Comparison of ENCODE assay signal across 26 mouse cellular contexts in the genomic region with DNA sequence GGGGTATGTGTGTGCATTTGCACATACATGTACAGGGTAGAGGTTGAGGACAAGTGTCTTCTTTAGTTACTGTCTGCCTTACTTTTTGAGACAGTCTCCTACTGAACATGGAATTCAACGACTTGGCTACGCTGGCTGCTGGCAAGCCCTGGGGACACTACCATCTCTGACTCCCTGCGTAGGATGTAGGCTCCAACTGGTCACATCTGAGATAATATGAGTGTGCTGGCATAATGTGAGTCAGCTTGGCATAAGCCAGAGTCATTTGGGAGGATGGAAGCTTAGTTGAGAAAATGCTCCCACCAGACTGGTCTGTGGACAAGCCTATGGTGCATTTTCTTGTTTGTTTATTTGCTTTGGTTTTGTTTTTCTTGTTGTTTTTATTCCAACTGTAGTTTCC. TPM values are rescaled to one million over a fixed set of nuclear protein-coding genes. Genes with fewer than 3 reads are reported as not detected.
DNase-seq lines count a peak whose midpoint lies in the region; ATAC-seq lines count a peak whose summit lies in the region.
"Had no signal": no experiment of that assay in that cellular context is flagged by ENCODE, and none has a peak within 500 bp of the region (broad histone marks: within the 10 kb centered on the region; RNA-seq: fewer than 3 reads in every experiment).

No protein-coding gene starts in this region.

- no peak overlapping the region for H3K27ac ChIP-seq in heart, embryonic 10.5 days
- no peak overlapping the region for H3K27ac ChIP-seq in forebrain, embryonic 14.5 days (ENCODE audit: low read depth, low read length)
- H3K27ac ChIP-seq: embryonic facial prominence, embryonic 10.5 days; forebrain, embryonic 10.5 days; hindbrain, embryonic 14.5 days; limb, embryonic 13.5 days; liver, embryonic 12.5 days; midbrain, embryonic 12.5 days had no signal

- no peak for ATAC-seq in erythroblast, adult 5-6 weeks (replicated peaks; ENCODE audit: low FRiP score, poor library complexity, severe bottlenecking)
- no peak for ATAC-seq in forebrain, embryonic 14.5 days
- ATAC-seq: forebrain, postnatal 0 days; liver, embryonic 12.5 days; Patski had no signal

- no peaks in the 10 kb centered on the region for H3K27me3 ChIP-seq in heart, embryonic 10.5 days (ENCODE audit: insufficient read depth, poor library complexity, severe bottlenecking)
- H3K27me3 ChIP-seq in forebrain, embryonic 14.5 days (replicated peaks; ENCODE audit: control insufficient read depth, insufficient read depth, low read length) = no peaks in the 10 kb centered on the region
- H3K27me3 ChIP-seq: limb, embryonic 13.5 days; liver, embryonic 12.5 days; midbrain, embryonic 12.5 days; Patski had no signal

- H3K9me3 ChIP-seq in heart, embryonic 10.5 days = no peaks in the 10 kb centered on the region
- no peaks in the 10 kb centered on the region for H3K9me3 ChIP-seq in forebrain, embryonic 14.5 days (replicated peaks; ENCODE audit: control insufficient read depth, low read length)
- H3K9me3 ChIP-seq: embryonic facial prominence, embryonic 10.5 days; forebrain, embryonic 10.5 days; limb, embryonic 13.5 days; liver, embryonic 12.5 days; midbrain, embryonic 12.5 days had no signal

- H3K4me1 ChIP-seq in heart, embryonic 10.5 days = peaks cover 49% of the 10 kb centered on the region
- H3K4me1 ChIP-seq in forebrain, embryonic 14.5 days (ENCODE audit: control insufficient read depth, insufficient read depth, low read length) = no peaks in the 10 kb centered on the region
- H3K4me1 ChIP-seq: midbrain, embryonic 12.5 days had no signal

- peak; percentile 53 for DNase-seq in heart, adult 11 months
- no peak for DNase-seq in heart, embryonic 10.5 days (ENCODE audit: low spot score)
- DNase-seq in left cerebral cortex, postnatal 36 days (ENCODE audit: low spot score in 2 of 2) = peak; percentile 21 to 50
- no peak for DNase-seq in left cerebral cortex, adult 11 months (ENCODE audit: low spot score)
- peak; percentile 82 for DNase-seq in brain, adult 2 months (ENCODE audit: low read depth, low spot score)
- peak; percentile 13 for DNase-seq in layer of hippocampus, adult 9-10 months (ENCODE audit: low spot score)
- DNase-seq in forebrain, embryonic 14.5 days (ENCODE audit: low spot score) = no peak
- DNase-seq: cerebellum, adult 11 months; cerebellum, adult 9-11 months; forebrain, postnatal 0 days; gastrocnemius, postnatal 25 days; heart, postnatal 4 days; kidney, adult 8-10 months; kidney, postnatal 25 days; lung, adult 18-20 months; lung, postnatal 14 days; thymus, adult 2 months; thymus, postnatal 4 days had no signal

- no peaks in the 10 kb centered on the region for H3K36me3 ChIP-seq in heart, embryonic 10.5 days
- H3K36me3 ChIP-seq in forebrain, embryonic 14.5 days (ENCODE audit: control insufficient read depth, insufficient read depth, low read length) = no peaks in the 10 kb centered on the region
- H3K36me3 ChIP-seq: embryonic facial prominence, embryonic 10.5 days; forebrain, embryonic 10.5 days; limb, embryonic 13.5 days; liver, embryonic 12.5 days; midbrain, embryonic 12.5 days had no signal

- H3K9ac ChIP-seq in forebrain, embryonic 14.5 days (ENCODE audit: low read length) = no peak overlapping the region
- H3K9ac ChIP-seq: forebrain, postnatal 0 days; hindbrain, embryonic 14.5 days; limb, embryonic 13.5 days; liver, embryonic 12.5 days; midbrain, embryonic 12.5 days had no signal

- intact Hi-C loops in left cerebral cortex, postnatal 36 days (cut with DNase I) = no loop called here

- no peak overlapping the region for H3K4me2 ChIP-seq in forebrain, embryonic 14.5 days (ENCODE audit: low read length)
- H3K4me2 ChIP-seq: hindbrain, embryonic 14.5 days; limb, embryonic 13.5 days; liver, embryonic 12.5 days; midbrain, embryonic 12.5 days had no signal

- H3K4me3 ChIP-seq in heart, embryonic 10.5 days = no peak overlapping the region
- no peak overlapping the region for H3K4me3 ChIP-seq in forebrain, embryonic 14.5 days (ENCODE audit: low read depth, low read length)
- H3K4me3 ChIP-seq: embryonic facial prominence, embryonic 10.5 days; forebrain, embryonic 10.5 days; limb, embryonic 13.5 days; liver, embryonic 12.5 days; midbrain, embryonic 12.5 days had no signal

- 92% methylated on average over 3 of the region's 3 CpGs for WGBS in heart, embryonic 10.5 days
- 93% methylated on average over 3 of the region's 3 CpGs for WGBS in forebrain, embryonic 14.5 days

RNA-seq across cellular contexts. Expression of a gene that starts 5.8 kb away (rescaled TPM):
- 5.1 and 6.5 TPM in 2 replicates for polyA plus RNA-seq in heart, embryonic 10.5 days (2016; fragmentation: Nextera tagmentation; extraction: Ambion mirVana)
- total RNA-seq in left cerebral cortex, postnatal 36 days (2021) = 1 to 10 TPM; 2.7 to 3.2 TPM
- total RNA-seq in erythroblast, adult 5-6 weeks (2015; ENCODE audit: low replicate concordance) = 1.0 and 1.7 TPM in 2 replicates
- total RNA-seq in erythroblast, adult 5-6 weeks (2017; ENCODE audit: low replicate concordance) = 0.14 and 1.1 TPM in 2 replicates
- 0.58 and 1.3 TPM in 2 replicates for polyA plus RNA-seq in forebrain, embryonic 14.5 days (2014; fragmentation: Nextera tagmentation; extraction: Ambion mirVana)

RNA-seq across cellular contexts. Expression of a gene that starts 40.7 kb away (rescaled TPM):
- 52.3 and 63.1 TPM in 2 replicates for polyA plus RNA-seq in heart, embryonic 10.5 days (2016; fragmentation: Nextera tagmentation; extraction: Ambion mirVana)
- total RNA-seq in left cerebral cortex, postnatal 36 days (2021) = 10 to 100 TPM; 37.7 to 53.9 TPM
- 12.7 and 17.8 TPM in 2 replicates for total RNA-seq in erythroblast, adult 5-6 weeks (2015; ENCODE audit: low replicate concordance)
- total RNA-seq in erythroblast, adult 5-6 weeks (2017; ENCODE audit: low replicate concordance) = 18.9 and 33.3 TPM in 2 replicates
- polyA plus RNA-seq in forebrain, embryonic 14.5 days (2014; fragmentation: Nextera tagmentation; extraction: Ambion mirVana) = 62.0 and 71.0 TPM in 2 replicates

Comparison
In these comparisons a context has a peak if more than half of its experiments do, and no peak if none do; other contexts are left out.
1. DNase-seq: peak in heart, adult 11 months (single experiment), left cerebral cortex, postnatal 36 days (2 of 2), brain, adult 2 months (single experiment) and layer of hippocampus, adult 9-10 months (single experiment); none in heart, embryonic 10.5 days (single experiment), left cerebral cortex, adult 11 months (single experiment) and forebrain, embryonic 14.5 days (single experiment).